In the genomic region with DNA sequence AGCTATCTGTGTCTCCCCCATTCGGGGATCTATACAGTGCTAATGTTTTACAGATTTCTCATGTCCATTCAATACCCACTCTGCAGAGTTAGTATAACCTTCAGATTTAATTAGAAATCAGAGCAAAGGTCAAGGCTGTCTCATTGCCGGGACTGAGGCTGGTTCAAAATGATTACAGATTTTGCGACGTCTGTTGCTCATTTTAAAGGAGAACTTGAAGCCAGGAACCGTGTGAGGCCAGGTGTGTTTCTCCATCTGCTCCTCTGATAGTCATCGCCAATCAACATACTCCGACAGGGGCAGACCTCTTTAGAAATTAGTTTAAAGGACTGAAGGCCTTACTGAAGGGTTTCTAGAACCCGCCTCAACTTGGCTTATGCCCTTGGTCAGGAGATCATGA, we compare ENCODE assay signal across 22 mouse cellular contexts.
A peak's percentile ranks its signal among the peaks of the same experiment; 100 is the strongest.
DNase-seq lines count a peak whose midpoint lies in the region; ATAC-seq and TF ChIP-seq lines count a peak whose summit lies in the region.
"Had no signal": no experiment of that assay in that cellular context is flagged by ENCODE, and none has a peak within 500 bp of the region (broad histone marks: within the 10 kb centered on the region; RNA-seq: fewer than 3 reads in every experiment).

No protein-coding gene starts in this region.

- H3K27me3 ChIP-seq in hindbrain, postnatal 0 days (ENCODE audit: insufficient read depth, low read length), result no peaks in the 10 kb centered on the region
- no peaks in the 10 kb centered on the region for H3K27me3 ChIP-seq in hindbrain, embryonic 13.5 days
- H3K27me3 ChIP-seq in midbrain, embryonic 11.5 days (ENCODE audit: control insufficient read depth, insufficient read depth, low read length), result no peaks in the 10 kb centered on the region
- no peaks in the 10 kb centered on the region for H3K27me3 ChIP-seq in midbrain, embryonic 14.5 days (ENCODE audit: control insufficient read depth, insufficient read depth, low read length)
- peaks cover 18% of the 10 kb centered on the region for H3K27me3 ChIP-seq in embryonic facial prominence, embryonic 10.5 days (replicated peaks; ENCODE audit: low read depth, poor library complexity, severe bottlenecking)
- H3K27me3 ChIP-seq in limb, embryonic 10.5 days (ENCODE audit: low read depth, poor library complexity, severe bottlenecking), result no peaks in the 10 kb centered on the region
- H3K27me3 ChIP-seq: CH12.LX; heart, embryonic 13.5 days; Patski had no signal

- no peaks in the 10 kb centered on the region for H3K4me1 ChIP-seq in hindbrain, postnatal 0 days (ENCODE audit: insufficient read depth, low read length)
- H3K4me1 ChIP-seq in hindbrain, embryonic 13.5 days (replicated peaks), result 0 out of 2 replicates have a peak, but pooled peaks cover 4% of the 10 kb centered on the region
- H3K4me1 ChIP-seq in midbrain, embryonic 11.5 days (ENCODE audit: control insufficient read depth, insufficient read depth, low read length), result peaks cover 3% of the 10 kb centered on the region; the same call in 1 of the 2 replicates
- 0 out of 2 replicates have a peak, but pooled peaks cover 6% of the 10 kb centered on the region for H3K4me1 ChIP-seq in midbrain, embryonic 14.5 days (ENCODE audit: control insufficient read depth, insufficient read depth, low read length)
- peaks cover 5% of the 10 kb centered on the region for H3K4me1 ChIP-seq in embryonic facial prominence, embryonic 10.5 days
- peaks cover 7% of the 10 kb centered on the region for H3K4me1 ChIP-seq in limb, embryonic 10.5 days
- H3K4me1 ChIP-seq: heart, embryonic 13.5 days had no signal

- no peak overlapping the region for H3K4me3 ChIP-seq in hindbrain, postnatal 0 days (ENCODE audit: low read length)
- no peak overlapping the region for H3K4me3 ChIP-seq in hindbrain, embryonic 13.5 days
- no peak overlapping the region for H3K4me3 ChIP-seq in midbrain, embryonic 11.5 days (ENCODE audit: low read depth, low read length)
- H3K4me3 ChIP-seq in midbrain, embryonic 14.5 days (replicated peaks; ENCODE audit: low read depth, low read length), result no peak overlapping the region
- H3K4me3 ChIP-seq in embryonic facial prominence, embryonic 10.5 days, result no peak overlapping the region
- no peak overlapping the region for H3K4me3 ChIP-seq in limb, embryonic 10.5 days
- H3K4me3 ChIP-seq: heart, adult 2 months; heart, embryonic 13.5 days had no signal

- H3K27ac ChIP-seq in hindbrain, postnatal 0 days, result no peak overlapping the region
- no peak overlapping the region for H3K27ac ChIP-seq in hindbrain, embryonic 13.5 days
- H3K27ac ChIP-seq in midbrain, embryonic 11.5 days (ENCODE audit: low read depth, low read length), result no peak overlapping the region
- no peak overlapping the region for H3K27ac ChIP-seq in midbrain, embryonic 14.5 days (replicated peaks; ENCODE audit: low read depth, low read length)
- H3K27ac ChIP-seq in embryonic facial prominence, embryonic 10.5 days (replicated peaks), result no peak overlapping the region
- no peak overlapping the region for H3K27ac ChIP-seq in limb, embryonic 10.5 days
- H3K27ac ChIP-seq: heart, adult 2 months; heart, embryonic 13.5 days had no signal

- no peak for ATAC-seq in hindbrain, postnatal 0 days
- no peak for ATAC-seq in hindbrain, embryonic 13.5 days (ENCODE audit: low FRiP score)
- ATAC-seq in midbrain, embryonic 11.5 days (ENCODE audit: low FRiP score), result no peak
- ATAC-seq in midbrain, embryonic 14.5 days (ENCODE audit: low FRiP score, low TSS enrichment), result no peak
- ATAC-seq in megakaryocyte progenitor cell, adult 5-6 weeks (replicated peaks; ENCODE audit: poor library complexity), result no peak
- ATAC-seq: activated CD4-positive, CD25-positive, alpha-beta regulatory T cell, adult 4 months; forebrain, embryonic 14.5 days; hindbrain, embryonic 16.5 days; Patski had no signal

- no peak for TF ChIP-seq CTCF in hindbrain, postnatal 0 days (IDR thresholded peaks at IDR 0.05; ENCODE audit: low read depth)

- H3K9ac ChIP-seq in hindbrain, postnatal 0 days (replicated peaks; ENCODE audit: low read length), result no peak overlapping the region
- H3K9ac ChIP-seq in hindbrain, embryonic 13.5 days, result no peak overlapping the region
- H3K9ac ChIP-seq in midbrain, embryonic 11.5 days (ENCODE audit: low read length), result no peak overlapping the region
- H3K9ac ChIP-seq in midbrain, embryonic 14.5 days (replicated peaks; ENCODE audit: low read length), result no peak overlapping the region
- H3K9ac ChIP-seq: heart, embryonic 13.5 days had no signal

- H3K36me3 ChIP-seq in hindbrain, postnatal 0 days (ENCODE audit: insufficient read depth, low read length), result no peaks in the 10 kb centered on the region
- no peaks in the 10 kb centered on the region for H3K36me3 ChIP-seq in hindbrain, embryonic 13.5 days
- H3K36me3 ChIP-seq in midbrain, embryonic 11.5 days (ENCODE audit: control insufficient read depth, insufficient read depth, low read length), result no peaks in the 10 kb centered on the region
- no peaks in the 10 kb centered on the region for H3K36me3 ChIP-seq in midbrain, embryonic 14.5 days (ENCODE audit: control insufficient read depth, insufficient read depth, low read length)
- no peaks in the 10 kb centered on the region for H3K36me3 ChIP-seq in embryonic facial prominence, embryonic 10.5 days (replicated peaks)
- H3K36me3 ChIP-seq in limb, embryonic 10.5 days, result no peaks in the 10 kb centered on the region
- H3K36me3 ChIP-seq: heart, embryonic 13.5 days had no signal

- no peak overlapping the region for H3K4me2 ChIP-seq in hindbrain, postnatal 0 days (ENCODE audit: low read depth, low read length)
- H3K4me2 ChIP-seq in hindbrain, embryonic 13.5 days, result no peak overlapping the region
- H3K4me2 ChIP-seq in midbrain, embryonic 11.5 days, result no peak overlapping the region
- H3K4me2 ChIP-seq in midbrain, embryonic 14.5 days (ENCODE audit: low read length), result no peak overlapping the region
- H3K4me2 ChIP-seq: heart, embryonic 13.5 days had no signal

- no peaks in the 10 kb centered on the region for H3K9me3 ChIP-seq in hindbrain, postnatal 0 days (ENCODE audit: low read length)
- no peaks in the 10 kb centered on the region for H3K9me3 ChIP-seq in hindbrain, embryonic 13.5 days
- H3K9me3 ChIP-seq in midbrain, embryonic 11.5 days (ENCODE audit: control insufficient read depth, low read length), result no peaks in the 10 kb centered on the region
- H3K9me3 ChIP-seq in midbrain, embryonic 14.5 days (ENCODE audit: control insufficient read depth, low read length), result no peaks in the 10 kb centered on the region
- H3K9me3 ChIP-seq in embryonic facial prominence, embryonic 10.5 days, result no peaks in the 10 kb centered on the region
- no peaks in the 10 kb centered on the region for H3K9me3 ChIP-seq in limb, embryonic 10.5 days (replicated peaks)
- H3K9me3 ChIP-seq: heart, embryonic 13.5 days had no signal

- peak; percentile 6 for DNase-seq in hindbrain, postnatal 0 days (ENCODE audit: low spot score)
- peak; percentile 19 for DNase-seq in midbrain, embryonic 11.5 days (ENCODE audit: low spot score, missing footprints)
- DNase-seq in midbrain, embryonic 14.5 days, result no peak
- peak; percentile 67 for DNase-seq in embryonic facial prominence, embryonic 10.5 days (ENCODE audit: low spot score)
- DNase-seq in limb, embryonic 10.5 days (ENCODE audit: low spot score), result peak; percentile 31
- no peak for DNase-seq in gastrocnemius, adult 18-20 months (ENCODE audit: low spot score)
- DNase-seq: adrenal gland, postnatal 14 days; cerebellum, adult 11-12 months; cerebellum, adult 9-10 months; cerebellum, postnatal 25 days; gastrocnemius, postnatal 14 days; heart, adult 2 months; heart, postnatal 36 days; kidney, adult 18-20 months had no signal

- WGBS in hindbrain, postnatal 0 days, result 70% methylated on average over 8 of the region's 8 CpGs
- WGBS in hindbrain, embryonic 13.5 days, result 77% methylated on average over 8 of the region's 8 CpGs
- WGBS in midbrain, embryonic 11.5 days, result 82% methylated on average over 8 of the region's 8 CpGs
- 81% methylated on average over 8 of the region's 8 CpGs for WGBS in midbrain, embryonic 14.5 days
- 46% methylated on average over 8 of the region's 8 CpGs for WGBS in embryonic facial prominence, embryonic 10.5 days
- WGBS in limb, embryonic 10.5 days, result 36% methylated on average over 8 of the region's 8 CpGs

Comparison
In these comparisons a context has a peak if more than half of its experiments do, and no peak if none do; other contexts are left out.
1. DNase-seq: peak in hindbrain, postnatal 0 days (single experiment), midbrain, embryonic 11.5 days (single experiment), embryonic facial prominence, embryonic 10.5 days (single experiment) and limb, embryonic 10.5 days (single experiment); none in midbrain, embryonic 14.5 days (single experiment) and gastrocnemius, adult 18-20 months (single experiment).